Mouse (Mus musculus): ENCODE measurements around the gene Myog. TPM values are rescaled to one million over a fixed set of nuclear protein-coding genes. Genes with fewer than 3 reads are reported as not detected.

The Myog gene
- polyA plus RNA-seq, 1 experiment, result not detected

DNA sequence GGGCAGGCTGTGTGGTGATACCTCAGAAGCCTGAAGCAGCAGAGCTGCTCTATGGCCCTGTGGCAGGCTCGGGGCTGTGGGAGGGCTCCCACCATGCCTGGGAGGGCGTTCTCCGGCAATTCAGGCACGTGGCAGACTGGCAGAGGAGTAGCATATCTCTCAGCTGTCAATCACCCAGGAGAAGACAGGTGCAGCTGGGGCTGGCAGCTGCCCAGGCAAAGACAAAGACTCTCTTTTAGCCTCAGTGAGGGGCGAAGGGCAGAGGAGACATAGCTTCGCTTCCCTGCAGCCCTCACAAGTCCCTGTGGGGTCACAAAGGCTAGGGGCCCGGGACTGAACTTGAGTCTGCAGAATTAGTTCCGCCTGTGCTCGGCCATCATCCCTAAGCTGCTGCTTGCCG, 17.6 kb downstream of the Myog start:
- H3K27ac ChIP-seq (ENCODE audit: control insufficient read depth, insufficient read depth, low read depth, low read length, poor library complexity), result no peak overlapping the region
- H3K4me3 ChIP-seq (replicated peaks; ENCODE audit: control insufficient read depth, low read depth, low read length), result no peak overlapping the region
- H3K4me1 ChIP-seq (ENCODE audit: control insufficient read depth, insufficient read depth, low read length), result peaks cover 5% of the 10 kb centered on the region
- no peak for TF ChIP-seq POLR2A (IDR thresholded peaks at IDR 0.05; ENCODE audit: borderline replicate concordance, control insufficient read depth, low read depth, low read length)
- TF ChIP-seq CTCF (IDR thresholded peaks at IDR 0.05; ENCODE audit: control insufficient read depth, insufficient read depth, low read length), result no peak
- 63% methylated on average over 10 of the region's 10 CpGs for WGBS

DNA sequence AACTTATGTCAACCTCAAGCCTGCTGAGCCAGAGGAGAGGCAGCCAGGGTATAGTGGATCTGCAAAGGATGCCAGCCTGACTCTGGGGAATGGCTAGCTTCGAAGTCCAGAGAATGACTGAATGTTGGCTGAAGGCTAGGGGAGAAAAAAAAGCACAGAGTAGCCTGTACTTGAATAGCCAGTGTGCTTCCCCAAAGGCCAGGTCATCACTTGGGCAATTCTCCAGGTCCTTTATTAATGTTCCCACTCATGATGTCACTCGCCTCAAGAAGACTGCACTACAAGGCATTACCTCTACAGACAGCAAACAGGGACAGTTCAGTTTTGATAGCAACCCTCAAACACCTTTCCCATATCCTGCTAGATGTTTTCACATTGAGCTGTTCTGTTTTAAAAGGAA, 20.5 kb downstream of the Myog start:
- 71% methylated on average over 2 of the region's 2 CpGs for WGBS
- Histone ChIP-seq H3K4me3 (replicated peaks; ENCODE audit: control insufficient read depth, low read depth, low read length) (no peak overlapping the region), H3K4me1 (ENCODE audit: control insufficient read depth, insufficient read depth, low read length) (no peaks in the 10 kb centered on the region; the same call in 1 of the 2 replicates), H3K27ac (ENCODE audit: control insufficient read depth, insufficient read depth, low read depth, low read length, poor library complexity) (no peak overlapping the region)
- TF ChIP-seq CTCF (IDR thresholded peaks at IDR 0.05; ENCODE audit: control insufficient read depth, insufficient read depth, low read length) (no peak), POLR2A (IDR thresholded peaks at IDR 0.05; ENCODE audit: borderline replicate concordance, control insufficient read depth, low read depth, low read length) (no peak)

DNA sequence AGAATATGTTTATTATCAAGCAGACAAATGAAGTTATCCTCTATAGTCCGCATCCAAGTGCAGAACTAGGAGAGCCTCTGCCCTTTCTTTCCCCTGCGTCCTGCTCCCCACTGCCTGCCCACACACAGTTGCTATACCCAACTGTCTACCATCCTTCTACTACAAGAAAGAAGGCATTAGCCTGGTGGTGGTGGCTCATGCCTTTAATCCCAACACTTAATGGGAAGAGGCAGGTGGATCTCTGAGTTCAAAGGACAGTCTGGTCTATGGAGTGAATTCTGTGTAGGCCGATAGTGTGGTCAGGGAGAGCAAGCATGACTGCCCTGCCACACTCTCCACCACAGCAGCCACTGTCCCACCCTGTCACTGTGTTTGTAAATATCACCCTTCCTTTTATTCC, 20.9 kb downstream of the Myog start:
- no peaks in the 10 kb centered on the region; the same call in 1 of the 2 replicates for H3K4me1 ChIP-seq (ENCODE audit: control insufficient read depth, insufficient read depth, low read length)
- no peak overlapping the region for H3K4me3 ChIP-seq (replicated peaks; ENCODE audit: control insufficient read depth, low read depth, low read length)
- WGBS, result 80% methylated on average over 3 of the region's 3 CpGs
- H3K27ac ChIP-seq (ENCODE audit: control insufficient read depth, insufficient read depth, low read depth, low read length, poor library complexity), result no peak overlapping the region
- TF ChIP-seq CTCF (IDR thresholded peaks at IDR 0.05; ENCODE audit: control insufficient read depth, insufficient read depth, low read length), result no peak

DNA sequence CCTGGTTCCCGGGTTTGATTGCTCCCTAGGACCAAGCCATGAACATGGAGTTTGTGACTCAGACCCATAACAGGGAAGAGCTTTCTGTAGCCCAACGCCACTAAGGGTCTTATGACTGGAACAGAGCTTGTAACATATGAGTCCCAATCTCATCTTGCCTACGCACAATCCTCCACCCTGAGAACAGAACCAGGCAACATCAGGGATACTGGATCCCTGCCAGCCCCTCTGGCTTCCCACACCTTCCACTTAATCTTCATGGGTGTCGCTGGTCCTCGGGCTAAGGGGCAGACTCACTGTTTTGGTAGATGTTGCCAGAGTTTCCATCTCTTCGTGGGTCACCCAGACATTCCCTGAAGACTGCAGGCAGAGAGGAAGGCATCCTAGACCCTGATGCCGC, 22.0 kb downstream of the Myog start:
- no peak overlapping the region for H3K4me3 ChIP-seq (replicated peaks; ENCODE audit: control insufficient read depth, low read depth, low read length)
- TF ChIP-seq CTCF (IDR thresholded peaks at IDR 0.05; ENCODE audit: control insufficient read depth, insufficient read depth, low read length) (no peak), POLR2A (IDR thresholded peaks at IDR 0.05; ENCODE audit: borderline replicate concordance, control insufficient read depth, low read depth, low read length) (no peak)
- H3K27ac ChIP-seq (ENCODE audit: control insufficient read depth, insufficient read depth, low read depth, low read length, poor library complexity), result no peak overlapping the region
- WGBS, result 82% methylated on average over 7 of the region's 7 CpGs
- H3K4me1 ChIP-seq (ENCODE audit: control insufficient read depth, insufficient read depth, low read length), result no peaks in the 10 kb centered on the region; the same call in 1 of the 2 replicates

DNA sequence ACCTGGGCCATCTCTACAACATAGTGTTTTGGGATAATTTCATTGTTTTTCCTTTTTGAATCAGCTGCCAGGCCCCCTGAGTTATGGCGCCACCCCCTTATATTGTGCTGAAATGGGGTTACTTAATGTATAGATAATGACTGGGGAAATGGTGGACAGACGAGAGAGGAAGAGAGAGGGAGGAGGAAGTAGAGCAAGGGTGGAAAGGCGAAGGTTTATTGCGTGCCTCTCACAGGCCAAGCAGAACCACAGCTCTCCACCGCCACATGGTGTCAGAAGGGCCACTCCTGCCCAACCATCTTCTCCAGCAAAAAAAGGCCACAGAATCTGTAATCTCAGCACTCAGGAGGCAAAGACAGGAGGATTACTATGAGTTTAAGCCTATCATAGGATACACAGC, 25.4 kb downstream of the Myog start:
- Histone ChIP-seq H3K4me3 (replicated peaks; ENCODE audit: control insufficient read depth, low read depth, low read length) (no peak overlapping the region), H3K27ac (ENCODE audit: control insufficient read depth, insufficient read depth, low read depth, low read length, poor library complexity) (no peak overlapping the region), H3K4me1 (ENCODE audit: control insufficient read depth, insufficient read depth, low read length) (no peaks in the 10 kb centered on the region; the same call in 1 of the 2 replicates)
- WGBS, result 39% methylated on average over 5 of the region's 5 CpGs
- TF ChIP-seq CTCF (IDR thresholded peaks at IDR 0.05; ENCODE audit: control insufficient read depth, insufficient read depth, low read length) (peak; percentile 21; the same call in 1 of the 2 replicates), POLR2A (IDR thresholded peaks at IDR 0.05; ENCODE audit: borderline replicate concordance, control insufficient read depth, low read depth, low read length) (no peak)

DNA sequence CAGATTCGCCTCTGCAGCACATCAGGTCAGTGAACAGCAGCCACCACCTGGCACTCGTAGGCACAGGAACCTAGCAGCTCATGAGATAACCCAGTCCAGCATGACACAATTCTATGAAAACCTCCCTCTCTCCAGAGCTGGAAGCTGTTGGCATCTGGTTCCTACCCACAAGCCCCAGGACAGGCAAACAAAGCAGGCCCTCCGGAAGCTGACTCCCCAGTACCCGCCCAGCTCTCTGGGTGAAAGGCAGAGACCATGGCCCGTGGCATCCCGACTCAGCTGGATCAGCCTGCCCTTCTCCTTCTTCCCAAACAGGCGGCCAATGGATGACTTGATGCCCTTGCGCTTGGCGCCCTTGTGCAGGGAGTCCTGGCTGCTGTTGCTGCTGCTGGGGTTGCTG, 26.6 kb downstream of the Myog start:
- no peak for TF ChIP-seq POLR2A (IDR thresholded peaks at IDR 0.05; ENCODE audit: borderline replicate concordance, control insufficient read depth, low read depth, low read length)
- no peak for TF ChIP-seq CTCF (IDR thresholded peaks at IDR 0.05; ENCODE audit: control insufficient read depth, insufficient read depth, low read length)
- no peak overlapping the region for H3K27ac ChIP-seq (ENCODE audit: control insufficient read depth, insufficient read depth, low read depth, low read length, poor library complexity)
- WGBS, result 73% methylated on average over 9 of the region's 9 CpGs
- no peak overlapping the region for H3K4me3 ChIP-seq (replicated peaks; ENCODE audit: control insufficient read depth, low read depth, low read length)
- no peaks in the 10 kb centered on the region; the same call in 1 of the 2 replicates for H3K4me1 ChIP-seq (ENCODE audit: control insufficient read depth, insufficient read depth, low read length)

DNA sequence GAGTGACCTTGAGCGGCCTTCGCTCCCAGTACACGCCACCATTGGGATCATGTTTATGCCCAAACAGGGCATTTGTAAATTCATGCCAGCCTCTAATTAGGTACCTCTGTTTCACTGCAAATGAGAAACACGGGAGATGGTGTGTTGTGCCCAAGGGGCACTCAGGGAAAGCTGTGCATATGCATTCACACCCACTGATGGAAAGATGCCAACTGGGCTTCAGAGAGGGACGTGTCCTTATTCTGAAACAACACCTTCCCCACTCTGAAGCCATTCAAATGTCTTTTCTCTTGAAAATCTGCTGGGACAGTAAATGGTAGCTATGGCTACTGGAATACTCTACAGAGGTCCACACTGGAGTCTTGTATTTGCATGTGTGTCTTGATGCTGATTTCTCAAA, 28.5 kb downstream of the Myog start:
- TF ChIP-seq CTCF (IDR thresholded peaks at IDR 0.05; ENCODE audit: control insufficient read depth, insufficient read depth, low read length) (no peak), POLR2A (IDR thresholded peaks at IDR 0.05; ENCODE audit: borderline replicate concordance, control insufficient read depth, low read depth, low read length) (no peak)
- 85% methylated on average over 5 of the region's 5 CpGs for WGBS
- H3K4me3 ChIP-seq (replicated peaks; ENCODE audit: control insufficient read depth, low read depth, low read length), result no peak overlapping the region

DNA sequence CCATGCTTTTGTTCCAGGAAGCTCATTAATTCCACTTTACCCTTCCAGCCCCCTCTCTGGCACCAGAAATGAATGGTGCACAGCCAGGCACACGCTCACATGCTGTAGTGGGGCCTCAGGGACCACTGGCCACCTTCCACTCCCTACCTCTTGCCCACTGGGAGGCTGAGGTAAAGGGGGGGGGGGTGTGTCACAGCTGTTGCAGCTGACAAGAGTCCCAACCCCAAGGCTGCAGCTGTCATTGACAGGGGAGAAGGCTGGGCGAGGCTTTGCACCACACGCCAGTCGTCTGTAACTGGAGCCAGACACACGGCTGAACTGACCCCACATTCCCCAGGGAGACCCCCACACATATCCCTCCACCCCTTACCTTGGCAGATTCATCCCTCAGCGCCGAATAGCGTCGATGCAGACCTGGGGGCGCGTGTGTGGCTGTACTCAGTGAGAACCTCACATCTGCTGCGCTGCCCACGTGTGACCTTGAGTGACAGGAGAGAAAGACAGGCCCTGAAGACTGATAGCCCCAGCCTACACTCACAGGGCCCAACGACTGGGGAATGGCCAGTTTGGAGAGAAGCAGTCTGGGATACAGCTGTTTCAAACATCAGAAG, 31.0 kb downstream of the Myog start:
- Histone ChIP-seq H3K4me3 (replicated peaks; ENCODE audit: control insufficient read depth, low read depth, low read length) (no peak overlapping the region), H3K27ac (ENCODE audit: control insufficient read depth, insufficient read depth, low read depth, low read length, poor library complexity) (no peak overlapping the region), H3K4me1 (ENCODE audit: control insufficient read depth, insufficient read depth, low read length) (no peaks in the 10 kb centered on the region)
- WGBS, result 78% methylated on average over 14 of the region's 14 CpGs
- TF ChIP-seq CTCF (IDR thresholded peaks at IDR 0.05; ENCODE audit: control insufficient read depth, insufficient read depth, low read length), result no peak
- TF ChIP-seq POLR2A (IDR thresholded peaks at IDR 0.05; ENCODE audit: borderline replicate concordance, control insufficient read depth, low read depth, low read length), result no peak

More for the DNA sequence above, 28.5 kb downstream of the Myog start:
- Histone ChIP-seq H3K27ac (ENCODE audit: control insufficient read depth, insufficient read depth, low read depth, low read length, poor library complexity) (no peak overlapping the region), H3K4me1 (ENCODE audit: control insufficient read depth, insufficient read depth, low read length) (no peaks in the 10 kb centered on the region; the same call in 1 of the 2 replicates)

DNA sequence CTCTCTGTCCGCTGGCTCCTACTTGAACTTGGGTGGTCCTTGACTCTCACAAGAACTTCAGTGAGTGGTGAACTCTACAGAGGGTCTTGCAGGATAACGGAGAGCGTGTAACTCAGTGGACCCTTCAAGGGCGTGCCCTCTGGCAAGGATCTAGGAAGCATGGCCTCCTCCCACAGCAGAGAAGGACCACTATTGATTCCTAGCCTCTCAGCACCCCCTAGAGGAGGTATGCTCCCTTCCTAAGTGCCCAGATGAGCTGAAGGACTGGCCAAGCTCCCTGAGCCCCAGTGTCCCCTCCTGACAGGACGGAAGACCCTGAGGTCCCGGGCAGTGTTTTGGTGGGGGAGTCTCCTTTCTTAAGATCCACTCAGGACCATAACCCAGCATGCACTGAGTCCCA, 32.8 kb downstream of the Myog start:
- Histone ChIP-seq H3K4me3 (replicated peaks; ENCODE audit: control insufficient read depth, low read depth, low read length) (no peak overlapping the region), H3K27ac (ENCODE audit: control insufficient read depth, insufficient read depth, low read depth, low read length, poor library complexity) (no peak overlapping the region), H3K4me1 (ENCODE audit: control insufficient read depth, insufficient read depth, low read length) (no peaks in the 10 kb centered on the region)
- 65% methylated on average over 6 of the region's 6 CpGs for WGBS
- TF ChIP-seq CTCF (IDR thresholded peaks at IDR 0.05; ENCODE audit: control insufficient read depth, insufficient read depth, low read length), result peak; percentile 48
- TF ChIP-seq POLR2A (IDR thresholded peaks at IDR 0.05; ENCODE audit: borderline replicate concordance, control insufficient read depth, low read depth, low read length), result no peak
